Mouse (Mus musculus) gastrocnemius, postnatal 25 days (tissue): ENCODE results near the gene Hspd1. TPM values are rescaled to one million over a fixed set of nuclear protein-coding genes. Genes with fewer than 3 reads are reported as not detected.
"Not testable (repeated sequence)": the region's sequence is repeated elsewhere in the genome, so short reads cannot be mapped to it uniquely, and the experiment has no call there.

ENCODE experiments used
- DNase-seq: peaks from one replicate; pipeline ENCODE4 v3.0.0; 2022
- total RNA-seq, 2 experiments: library from RNA; stranded (reverse); gene quantifications; 1 replicate in 1 of 2; 2 replicates in 1 of 2; pipeline ENCODE4 v1.2.3; 2021

The Hspd1 gene
- total RNA-seq, 2 experiments from 2014 or later: 162 to 179 TPM

DNA sequence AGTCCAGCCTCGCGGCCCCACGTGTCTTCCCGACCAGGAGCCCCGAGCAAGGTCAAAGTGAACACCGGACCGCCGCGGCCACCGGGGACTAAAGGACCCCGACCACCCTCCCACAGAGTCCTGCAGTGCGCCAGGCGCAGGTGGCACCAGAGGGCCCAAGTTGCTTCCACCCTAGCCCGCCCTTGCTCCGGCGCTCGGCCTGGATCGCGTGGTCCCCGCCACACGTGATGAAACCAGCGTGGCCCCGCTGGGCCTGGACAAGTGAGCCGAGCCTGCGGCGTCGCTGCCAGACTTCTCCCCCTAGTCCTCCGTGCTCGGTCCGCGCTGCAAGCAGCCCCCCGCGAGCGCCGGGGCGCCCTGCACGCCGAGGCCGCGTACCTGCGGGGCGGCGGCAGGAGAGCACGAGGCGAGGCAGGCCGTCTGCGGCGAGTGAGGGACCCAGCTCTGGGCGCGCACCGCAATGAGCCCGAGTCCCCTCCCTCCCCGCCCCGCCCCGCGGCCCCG is 590 bp downstream of the Hspd1 start:
- DNase-seq: no peak

DNA sequence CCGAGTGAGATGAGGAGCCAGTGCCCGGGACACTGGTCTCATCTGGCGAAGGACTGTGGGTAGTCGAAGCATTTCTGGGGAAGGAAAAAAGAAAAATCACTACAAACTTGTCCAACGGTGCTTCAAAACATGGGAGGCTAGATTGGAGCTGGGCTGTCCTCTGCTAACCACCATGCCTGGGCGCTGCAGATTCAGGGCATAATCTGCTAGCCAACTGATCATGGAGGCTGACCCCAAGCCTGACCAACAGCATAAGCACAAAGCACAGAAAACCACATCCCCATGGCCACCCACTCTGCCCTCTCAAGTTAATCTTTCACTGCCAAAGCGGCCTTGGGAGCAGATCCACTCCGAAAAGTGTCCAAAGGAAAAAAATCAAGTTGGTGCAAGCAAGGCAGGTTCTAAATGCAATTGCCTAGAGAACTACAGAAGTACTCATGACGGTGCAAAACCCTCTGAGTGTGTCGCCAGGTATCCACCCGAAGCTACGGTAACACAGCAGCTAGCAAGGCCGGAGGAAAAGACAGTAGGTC is 1.1 kb downstream of the Hspd1 start:
- no peak for DNase-seq

DNA sequence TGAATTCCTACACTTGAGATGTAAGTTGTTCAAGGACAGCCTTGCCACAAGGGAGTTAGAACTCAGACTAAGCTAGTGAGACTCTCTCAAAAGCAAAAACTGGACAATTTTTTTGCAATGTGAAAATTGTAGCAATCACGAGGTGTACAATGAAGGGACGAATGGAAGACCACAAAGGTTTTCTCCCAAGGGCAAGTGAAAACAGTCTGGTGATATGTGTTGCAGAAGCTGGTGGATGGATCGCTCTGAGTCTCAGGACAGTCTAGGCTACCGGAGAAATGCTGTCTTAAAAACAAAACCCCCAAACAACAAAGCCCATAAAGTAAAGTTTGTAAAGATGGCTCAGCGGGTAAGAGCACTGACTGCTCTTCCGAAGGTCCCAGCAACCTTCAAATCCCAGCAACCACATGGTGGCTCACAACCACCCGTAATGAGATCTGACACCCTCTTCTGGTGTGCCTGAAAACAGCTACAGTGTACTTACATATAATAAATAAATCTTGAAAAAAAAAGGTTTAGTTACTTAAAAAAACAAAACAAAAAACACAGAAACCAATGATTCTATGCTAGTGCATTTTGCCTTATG is 2.2 kb downstream of the Hspd1 start:
- no peak for DNase-seq

DNA sequence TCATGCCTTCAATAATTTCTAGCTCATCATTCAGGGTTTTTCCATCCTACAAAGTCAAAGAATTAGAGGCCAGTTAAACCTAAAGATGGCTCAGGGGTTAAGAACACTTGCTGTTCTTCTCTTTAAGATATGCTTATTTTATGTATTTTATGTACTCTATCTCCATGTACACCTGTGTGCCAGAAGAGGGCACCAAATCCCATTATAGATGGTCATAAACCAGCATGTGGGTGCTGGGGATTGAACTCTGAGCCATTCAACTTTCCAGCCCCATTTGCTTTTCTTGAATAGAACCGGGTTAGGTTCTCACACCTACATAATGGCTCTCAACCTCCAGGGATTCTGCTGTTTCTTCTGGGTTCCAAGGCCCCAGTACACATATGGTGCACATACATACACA is 5.9 kb downstream of the Hspd1 start:
- no peak for DNase-seq

DNA sequence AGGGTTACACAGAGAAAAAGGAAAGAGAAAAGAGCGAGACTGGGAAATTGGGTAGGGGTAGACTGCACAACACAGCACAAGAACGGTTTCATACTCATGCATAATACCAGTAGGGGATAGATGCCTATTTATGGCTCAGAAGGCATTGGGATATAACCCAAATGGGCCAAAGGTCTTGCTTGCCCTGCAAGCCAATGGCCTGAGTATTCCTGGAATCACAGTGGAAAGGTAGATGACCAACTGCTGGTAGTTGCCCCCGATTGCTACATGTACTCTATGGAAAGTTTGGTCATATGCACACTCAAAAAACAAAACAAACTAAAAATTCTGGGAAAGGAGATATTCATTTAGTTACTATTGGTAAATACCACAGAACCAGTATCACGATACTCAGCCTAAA is 8.4 kb downstream of the Hspd1 start:
- DNase-seq: no peak

DNA sequence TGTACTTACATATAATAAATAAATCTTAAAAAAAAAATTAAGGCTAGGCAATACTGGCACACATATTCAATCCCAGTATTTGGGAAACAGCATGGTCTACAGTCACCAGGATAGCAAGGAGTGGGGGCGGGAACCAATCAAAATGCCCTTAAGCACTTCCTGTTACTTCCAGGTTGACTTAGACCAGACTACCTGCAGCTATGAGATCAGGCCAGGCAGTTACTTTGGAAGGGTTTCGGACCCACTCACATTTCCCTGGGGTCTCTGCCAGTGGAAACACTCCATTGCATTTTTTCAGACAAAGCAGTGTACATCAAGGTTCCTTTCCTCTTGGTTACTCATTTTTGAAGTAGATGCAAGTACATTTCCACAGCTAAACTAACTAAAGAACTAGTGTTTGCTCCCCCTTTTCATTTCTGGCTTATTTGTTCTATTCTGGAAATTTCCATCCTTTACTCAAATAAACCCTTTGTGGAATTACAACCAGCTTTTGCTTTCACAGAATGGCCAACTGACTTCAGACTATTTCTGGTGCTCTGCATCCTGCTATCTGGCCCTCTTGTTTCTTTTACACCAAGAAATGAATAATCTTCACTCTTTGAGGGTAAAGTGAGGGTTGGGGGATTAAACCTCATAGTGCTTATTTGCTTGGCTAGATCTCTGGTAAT is 11.1 kb downstream of the Hspd1 start:
- no peak for DNase-seq

DNA sequence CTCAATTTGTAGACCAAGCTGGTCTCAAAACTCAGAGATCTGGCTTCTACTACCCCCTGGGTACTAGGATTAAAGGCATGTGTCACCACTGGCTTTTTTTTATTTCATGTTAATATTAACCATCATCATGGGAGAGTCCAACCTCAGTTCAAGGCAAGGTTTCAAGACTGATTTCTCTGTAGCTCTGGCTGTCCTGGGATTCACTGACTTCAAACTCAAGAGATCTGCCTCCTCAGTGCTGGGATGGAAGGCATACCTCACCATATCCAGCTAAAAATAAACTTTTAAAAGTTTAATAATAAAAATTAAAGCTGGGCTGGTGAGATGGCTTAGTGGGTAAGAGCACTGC is 11.7 kb downstream of the Hspd1 start:
- DNase-seq: no peak

DNA sequence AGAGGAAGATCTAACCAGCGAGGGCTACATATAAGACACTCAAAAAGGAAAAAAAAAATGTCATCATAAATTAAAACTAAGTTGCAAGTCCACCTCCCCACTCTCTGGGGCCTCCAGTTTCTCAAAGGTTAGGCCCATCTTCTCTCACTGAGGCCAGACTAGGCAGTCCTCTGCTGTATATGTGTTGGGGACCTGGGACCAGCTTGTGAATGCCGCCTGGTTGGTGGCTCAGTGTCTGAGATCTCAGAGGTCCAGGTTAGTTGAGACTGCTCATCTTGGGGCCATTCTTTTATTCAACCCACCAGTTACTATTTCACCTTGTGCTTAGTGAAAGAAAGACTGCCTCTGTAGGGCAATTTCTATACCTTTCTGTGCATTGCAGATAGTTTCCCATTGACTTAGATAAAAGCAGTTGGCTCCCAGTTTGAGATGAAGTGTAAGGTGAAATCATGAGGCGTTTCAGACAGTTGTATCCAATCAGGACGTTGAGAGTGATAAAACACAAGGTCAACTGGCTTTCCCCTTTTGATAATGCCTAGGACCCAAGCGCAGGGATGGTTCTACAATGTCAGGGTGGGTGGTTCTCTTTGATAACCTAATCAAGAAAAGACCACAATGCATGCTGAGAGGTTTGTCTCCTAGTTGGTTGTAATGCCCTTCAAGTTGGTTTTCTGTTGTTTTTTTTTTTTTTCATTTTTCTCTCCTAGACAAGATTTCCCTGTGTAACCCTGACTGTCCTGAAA is 12.2 kb downstream of the Hspd1 start:
- DNase-seq: no peak

DNA sequence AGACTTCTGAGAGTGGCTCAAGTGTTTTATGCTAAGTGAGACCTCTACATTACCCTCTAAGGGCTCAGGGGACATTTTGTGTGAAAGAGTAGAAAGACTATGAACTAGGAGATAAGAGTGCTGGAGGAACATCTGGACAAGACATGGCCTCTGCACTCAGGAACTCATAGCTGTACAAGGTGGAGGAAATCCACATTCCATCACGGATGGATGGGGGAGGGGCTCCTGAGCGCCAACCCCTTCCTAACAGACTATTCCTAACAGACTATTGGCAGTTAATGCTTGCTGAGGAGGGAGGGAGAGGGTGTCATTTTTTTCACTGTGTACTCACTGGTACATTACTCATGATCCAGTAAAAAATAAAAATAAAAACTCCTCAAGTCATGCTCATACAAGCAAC is 13.3 kb downstream of the Hspd1 start:
- DNase-seq: no peak

DNA sequence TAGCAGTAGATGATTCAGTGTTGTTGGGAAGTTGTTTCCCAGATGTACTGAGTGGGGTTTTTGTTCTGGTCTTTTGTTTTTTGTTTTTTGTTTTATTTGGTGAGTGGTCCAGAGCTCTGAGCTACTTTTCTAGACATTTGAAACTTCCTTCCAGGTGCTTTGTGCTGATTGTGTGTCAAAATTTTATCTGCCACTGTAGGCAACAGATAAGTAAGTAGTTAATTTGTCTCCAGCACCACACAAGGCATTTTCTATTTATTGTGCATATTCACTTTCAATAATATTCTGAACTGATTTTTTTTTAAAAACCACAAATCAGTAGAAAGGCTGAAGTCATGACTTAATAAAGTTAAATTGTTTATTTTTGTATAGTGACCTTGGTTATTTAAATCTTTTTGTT is 15.7 kb downstream of the Hspd1 start:
- DNase-seq: not testable (repeated sequence)

DNA sequence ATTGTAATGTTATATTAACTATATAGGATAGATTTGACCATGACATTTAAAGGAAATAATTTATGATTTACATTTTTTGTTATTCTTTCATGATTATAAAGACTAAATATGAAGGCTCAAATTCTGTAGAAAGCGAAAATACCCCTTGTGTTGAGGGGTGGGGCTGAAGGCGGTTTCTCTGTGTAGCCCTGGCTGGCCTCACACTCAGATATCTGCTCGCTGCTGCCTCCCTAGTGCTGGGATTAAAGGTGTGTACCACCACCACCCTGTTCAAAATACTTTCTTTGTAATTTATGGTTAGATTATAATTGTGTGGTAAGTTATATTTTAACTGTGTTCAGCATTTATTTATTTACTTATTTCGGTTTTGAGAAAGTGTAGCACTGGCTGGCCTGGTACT is 26.3 kb downstream of the Hspd1 start:
- no peak for DNase-seq

DNA sequence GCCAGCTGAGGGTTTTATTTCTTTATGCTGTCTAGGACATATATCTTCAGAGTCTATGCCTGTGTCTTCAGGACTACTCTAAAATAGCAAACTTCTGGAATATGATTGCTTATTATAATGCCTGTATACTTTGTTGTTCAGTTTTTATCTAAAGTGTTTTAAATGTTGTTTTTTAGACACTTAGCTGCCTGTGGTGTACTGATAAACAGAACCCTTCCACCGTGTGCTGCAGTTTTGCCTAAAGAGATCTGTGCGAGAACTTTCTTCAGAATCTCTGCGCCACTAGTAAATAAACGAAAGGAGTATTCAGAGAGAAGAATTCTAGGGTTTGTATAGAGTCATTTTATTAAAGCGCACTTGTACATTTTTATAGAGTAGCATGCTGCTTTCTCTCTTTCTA is 26.9 kb downstream of the Hspd1 start:
- DNase-seq: no peak

DNA sequence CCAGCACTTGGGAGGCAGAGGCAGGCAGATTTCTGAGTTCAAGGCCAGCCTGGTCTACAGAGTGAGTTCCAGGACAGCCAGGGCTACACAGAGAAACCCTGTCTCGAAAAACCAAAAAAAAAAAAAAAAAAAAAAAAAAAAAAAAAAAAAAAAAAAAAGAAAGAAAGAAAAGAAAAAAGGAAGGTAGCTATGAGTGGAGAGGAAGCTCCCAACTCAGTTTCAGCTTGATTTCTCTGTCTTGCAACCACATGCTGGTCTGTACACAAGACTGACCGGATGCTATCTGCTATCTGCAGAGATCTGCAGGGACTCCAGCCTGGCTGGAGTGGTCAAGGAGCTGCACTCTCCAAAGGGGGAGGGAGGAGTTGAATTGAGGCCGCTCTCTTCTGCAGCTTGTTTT is 29.7 kb downstream of the Hspd1 start:
- not testable (repeated sequence) for DNase-seq

DNA sequence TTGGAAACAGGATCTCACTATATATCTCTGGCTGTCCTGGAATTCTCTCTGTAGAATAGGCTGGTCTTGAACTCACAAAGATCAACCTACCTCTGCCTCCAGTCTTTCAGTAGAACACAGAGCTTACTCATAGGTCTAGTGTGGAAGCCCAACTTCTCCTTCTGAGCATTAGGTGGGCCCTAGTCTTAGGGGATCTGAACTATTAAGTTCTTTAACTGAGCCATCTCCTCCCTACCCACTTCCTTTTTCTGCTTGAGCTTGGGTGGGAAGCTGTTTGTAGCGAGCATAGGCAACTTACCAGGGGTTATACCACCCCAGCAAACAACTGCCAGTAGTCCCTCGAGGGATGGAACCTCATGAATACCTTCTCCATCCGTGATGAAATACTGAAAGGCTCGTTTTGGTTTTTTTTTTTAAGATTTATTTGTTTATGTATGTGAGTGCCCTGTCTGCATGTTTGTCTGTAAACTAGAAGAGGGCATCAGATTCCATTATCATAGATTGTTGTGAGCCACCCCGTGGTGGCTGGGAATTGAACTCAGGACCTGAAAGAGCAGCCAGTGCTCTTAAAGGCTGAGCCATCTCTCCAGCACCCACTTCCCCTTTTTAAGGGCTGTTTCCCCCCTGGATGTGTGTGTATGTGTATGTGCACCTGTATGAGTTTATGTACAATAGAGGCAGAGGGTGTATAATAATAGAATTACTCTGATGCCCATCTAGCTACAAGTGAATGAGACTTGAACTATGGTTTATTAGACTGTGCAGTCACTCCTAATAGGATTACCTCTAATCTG is 32.5 kb downstream of the Hspd1 start:
- DNase-seq: no peak

DNA sequence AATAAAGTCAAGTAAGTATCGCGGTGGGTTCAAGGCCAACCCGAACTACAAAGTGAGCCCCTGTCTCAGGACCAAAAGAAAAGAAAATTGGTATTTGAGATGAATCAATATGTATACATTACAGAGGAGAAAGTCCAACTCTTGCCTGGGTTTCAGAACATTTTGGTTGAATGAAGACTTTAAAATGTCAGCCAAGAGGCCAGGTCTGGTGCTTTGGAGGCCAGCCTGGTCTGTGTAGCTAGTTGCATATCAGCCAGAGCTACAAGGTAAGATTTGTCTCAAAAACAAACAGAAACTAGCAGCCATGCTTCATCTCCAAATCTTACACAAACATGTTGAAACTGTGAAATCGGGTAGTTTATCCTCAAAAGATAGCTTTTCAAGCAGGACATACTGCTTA is 34.4 kb downstream of the Hspd1 start:
- no peak for DNase-seq

DNA sequence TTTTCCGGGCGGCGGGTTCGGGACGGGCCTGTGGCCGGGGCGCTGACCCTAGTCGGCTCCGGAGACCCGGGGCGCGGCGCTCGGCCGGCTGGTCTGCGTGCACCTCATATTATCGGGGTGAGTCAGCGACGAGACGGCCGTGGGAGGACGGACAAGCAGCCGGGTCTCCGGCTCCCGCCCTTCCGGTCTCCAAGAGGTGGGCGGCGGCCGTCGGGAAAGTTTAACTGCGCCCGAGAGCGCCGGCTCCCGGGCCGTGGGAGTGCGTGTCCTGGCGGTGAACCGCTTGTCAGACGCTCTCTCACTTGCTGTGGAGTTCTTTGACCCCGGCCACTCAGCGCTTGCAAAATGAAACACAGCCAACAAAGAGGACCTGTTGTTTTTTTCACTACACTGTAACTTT is 35.0 kb downstream of the Hspd1 start:
- DNase-seq: peak; percentile 81

DNA sequence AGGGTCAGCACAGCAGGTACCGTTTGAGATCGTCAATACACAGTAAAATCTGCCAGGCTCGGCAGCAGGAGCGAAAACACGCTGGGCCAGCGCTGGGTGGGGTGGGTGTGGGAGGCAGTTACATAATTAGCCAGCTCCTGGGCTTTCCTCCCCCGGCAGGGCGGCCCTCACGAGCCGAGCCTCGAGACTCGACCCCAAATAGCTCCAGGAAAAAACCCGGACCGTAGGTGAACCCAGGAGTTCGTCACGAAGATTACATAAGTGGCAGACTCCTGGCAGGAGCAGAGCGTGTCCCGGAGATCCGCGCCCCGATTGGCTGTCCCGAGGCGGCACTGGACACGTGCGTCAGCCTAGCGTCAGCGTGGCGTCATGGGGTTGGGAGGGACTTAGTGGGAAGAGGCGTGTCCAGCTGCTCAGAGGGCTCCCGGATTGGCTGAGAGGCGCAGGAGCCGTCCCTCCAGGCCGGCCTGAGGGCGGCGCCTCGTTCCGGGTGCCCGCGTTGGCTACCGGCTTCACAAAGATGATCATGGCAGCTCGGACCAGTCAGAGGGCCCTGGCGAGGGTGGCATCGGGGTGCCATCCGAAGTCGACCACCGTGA is 35.6 kb downstream of the Hspd1 start, which contains the start of gene Coq10b:
Gene Coq10b (plus strand): TSS at position 416 of the 599 bp plus-strand sequence.
- DNase-seq: peak; percentile 99

DNA sequence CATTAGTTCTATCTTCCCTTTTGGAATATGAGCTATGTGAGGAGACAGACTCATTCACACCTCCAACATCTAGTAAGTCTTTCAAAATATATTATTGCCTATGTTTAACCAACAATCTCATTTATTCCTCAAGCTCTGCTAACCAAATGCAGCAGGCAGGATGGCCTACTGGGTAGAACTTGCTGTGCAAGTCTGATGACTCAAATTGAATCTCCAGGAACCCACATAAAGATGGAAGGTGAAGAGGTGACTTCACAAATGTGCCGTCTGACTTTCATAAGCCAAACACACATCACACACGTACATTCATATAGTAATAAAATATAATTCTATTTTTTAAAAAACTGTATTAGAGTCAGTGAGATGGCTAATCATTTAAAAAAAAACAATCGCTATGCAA is 36.4 kb downstream of the Hspd1 start:
- no peak for DNase-seq

DNA sequence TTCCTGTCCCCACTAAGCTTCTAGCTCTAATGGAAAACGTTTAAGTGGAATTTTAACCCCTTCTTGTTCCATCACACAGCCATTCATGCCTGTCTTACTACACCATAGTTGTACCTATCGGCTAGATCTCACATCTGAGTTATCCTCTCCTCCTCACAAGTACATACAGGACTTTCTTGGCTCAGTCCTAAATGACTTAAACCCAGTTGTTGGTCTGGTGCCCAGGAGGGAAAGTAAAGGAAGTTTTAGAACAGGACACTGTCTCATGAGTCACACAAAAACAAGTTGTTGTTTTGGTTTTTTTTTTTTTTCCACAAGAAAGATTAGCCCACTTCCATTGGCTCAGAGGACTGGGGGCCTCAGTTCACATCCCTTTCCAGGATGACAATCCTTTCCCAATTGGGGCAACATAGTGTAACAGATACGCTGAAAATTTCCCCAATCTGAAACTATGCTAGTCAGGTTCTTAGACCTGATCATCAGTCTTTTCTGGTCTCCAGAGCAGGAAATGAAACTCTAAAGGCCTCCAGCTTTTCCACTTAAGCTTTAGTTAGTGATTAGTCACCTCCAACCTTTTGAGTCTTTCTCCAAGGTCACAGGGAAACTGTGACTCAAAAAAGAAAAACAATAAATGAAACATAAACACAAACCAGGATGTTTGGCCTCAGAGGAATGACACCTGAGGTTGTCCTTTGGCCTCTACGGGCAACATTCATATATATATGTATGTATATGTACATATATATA is 39.0 kb downstream of the Hspd1 start:
- no peak for DNase-seq

DNA sequence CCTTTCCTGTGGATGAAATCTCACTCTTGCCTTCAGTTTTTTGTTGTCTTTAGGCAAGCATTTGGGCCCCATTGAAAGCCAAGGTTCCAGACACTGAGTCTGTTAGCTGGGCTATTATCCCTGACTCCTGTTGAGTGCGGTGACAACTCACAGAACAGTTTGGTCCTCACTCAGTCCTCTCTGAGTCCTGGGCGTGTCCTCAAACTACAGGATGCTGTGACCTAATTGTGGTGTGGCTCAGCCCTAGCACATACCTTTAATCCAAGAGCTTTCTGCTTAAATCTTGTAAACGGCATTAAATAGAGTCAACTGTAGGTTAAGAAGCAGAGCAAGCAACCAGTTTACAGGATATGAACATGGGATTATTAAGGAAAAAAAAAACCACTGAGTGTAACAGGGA is 44.9 kb downstream of the Hspd1 start:
- no peak for DNase-seq

DNA sequence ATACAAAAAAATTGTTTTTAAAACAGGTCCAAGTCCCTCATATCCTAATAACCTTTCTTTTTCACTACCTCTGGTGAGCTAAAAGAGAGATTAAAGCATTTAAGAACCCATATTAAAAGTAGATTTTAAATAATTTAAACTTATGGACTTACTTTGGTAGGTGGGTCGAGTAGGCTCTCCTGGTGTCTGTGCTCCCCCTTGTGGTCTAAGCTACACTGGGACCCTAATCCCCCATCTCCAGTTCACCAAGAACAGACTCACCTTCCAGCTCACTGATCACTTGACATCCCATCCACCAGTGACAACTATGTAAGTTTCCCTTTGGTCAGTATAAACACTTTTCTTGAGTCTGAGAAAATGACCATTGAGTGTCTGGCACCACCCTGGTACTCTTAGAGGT is 45.8 kb downstream of the Hspd1 start:
- no peak for DNase-seq
